Mouse (Mus musculus) naive thymus-derived CD4-positive, alpha-beta T cell, adult 5 months (primary cell): Measurements from ENCODE around the gene Olfr473. TPM values are rescaled to one million over a fixed set of nuclear protein-coding genes. Genes with fewer than 3 reads are reported as not detected.

Source experiments
- polyA plus RNA-seq: library from polyadenylated mRNA; unstranded; fragments of 100-300 nt; shearing (Covaris generic); gene quantifications from one replicate; pipeline ENCODE4 v1.2.1, GENCODE M21; 2017

Gene Olfr473
- not detected for polyA plus RNA-seq

DNA sequence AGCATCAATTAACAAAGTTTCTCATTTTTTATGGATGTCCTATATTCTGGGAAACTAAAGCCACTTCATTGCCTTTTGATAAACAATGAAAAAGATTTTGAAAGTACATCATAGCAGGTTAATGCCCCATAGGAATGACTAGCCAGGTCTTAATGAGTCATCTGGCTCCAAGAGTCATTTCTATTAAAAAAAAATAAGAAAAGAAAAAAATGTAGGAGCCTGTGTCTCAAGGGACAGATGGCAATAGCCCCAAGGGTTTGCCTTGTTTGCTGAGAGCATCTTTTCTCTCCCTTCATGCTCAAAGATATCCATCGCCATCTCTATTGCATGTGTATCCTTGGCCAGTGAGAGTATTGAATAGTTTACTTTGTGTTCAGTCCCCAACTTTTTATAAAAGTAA, at the start of gene Olfr473:
TSS of gene Olfr473 (plus strand) at position 301 of the 400 bp plus-strand sequence.

DNA sequence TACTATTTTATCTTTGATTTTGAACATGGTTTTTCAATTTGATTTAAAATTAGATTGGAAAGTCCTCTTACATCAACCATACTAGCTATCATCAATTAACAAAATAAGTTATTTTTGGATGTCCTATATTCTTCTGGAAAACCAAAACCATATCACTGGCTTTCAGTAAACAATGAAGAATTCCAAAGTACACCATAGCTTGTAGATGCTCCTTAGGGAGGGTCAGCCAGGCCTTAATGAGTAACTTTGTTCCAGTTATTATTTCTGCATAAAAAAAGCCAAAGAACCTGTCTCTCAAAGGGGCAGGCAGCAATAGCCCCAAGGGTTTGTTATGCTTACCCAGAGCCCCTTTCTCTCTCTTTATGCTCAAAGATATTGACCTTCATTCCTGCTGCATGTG, 32.6 kb upstream of the Olfr473 start, which contains the start of gene Olfr472:
TSS of gene Olfr472 (plus strand) at position 301 of the 400 bp plus-strand sequence.

DNA sequence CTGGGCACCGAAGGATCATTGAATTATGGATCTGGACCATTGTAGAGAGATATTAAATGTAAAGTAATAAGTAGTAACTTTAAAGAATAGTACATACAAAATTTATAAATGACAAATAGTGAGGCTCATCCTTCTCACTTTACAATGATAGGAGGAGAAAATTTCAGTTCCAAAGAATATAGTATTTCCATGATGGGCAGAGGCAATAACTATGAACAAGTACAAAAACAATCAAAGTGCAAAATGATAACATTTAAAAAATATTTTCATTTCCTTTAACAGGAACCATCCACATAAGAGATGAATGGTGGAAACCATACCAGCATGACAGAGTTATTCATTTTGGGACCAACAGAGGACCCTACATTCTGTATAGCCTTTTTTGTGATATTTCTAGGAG, 24.1 kb downstream of the Olfr473 start, which contains the start of gene Olfr474:
TSS of gene Olfr474 (plus strand) at position 301 of the 400 bp plus-strand sequence.

DNA sequence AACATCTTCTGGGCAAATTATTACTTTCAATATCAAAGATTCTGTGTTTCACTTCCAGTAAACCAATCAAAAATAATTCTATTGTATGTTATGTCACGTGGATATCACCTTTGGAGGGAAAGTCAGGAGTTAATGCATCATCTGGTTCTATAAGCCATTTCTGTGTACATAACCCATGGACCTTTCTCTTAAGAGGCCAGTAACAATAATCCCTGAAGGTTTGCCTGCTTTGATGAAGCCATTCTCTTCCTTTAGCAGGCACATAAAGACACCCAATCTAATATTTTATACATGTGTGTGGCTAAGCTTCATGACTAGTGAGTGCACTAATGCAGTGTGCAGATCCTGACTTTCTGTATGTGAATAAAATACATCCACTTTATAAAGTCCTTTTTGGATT, 34.3 kb downstream of the Olfr473 start, which contains the start of gene Olfr476:
TSS of gene Olfr476 (plus strand) at position 301 of the 400 bp plus-strand sequence.

Other genes starting within 250 kb of the Olfr473 start
- not detected for gene Cyb5r2, start 172.4 kb upstream of the Olfr473 start, polyA plus RNA-seq
- not detected for gene Ovch2, start 129.2 kb upstream of the Olfr473 start, polyA plus RNA-seq
- gene Olfr467, start 118.2 kb upstream of the Olfr473 start, polyA plus RNA-seq = not detected
- not detected for gene Olfr469, start 104.9 kb upstream of the Olfr473 start, polyA plus RNA-seq
- gene Olfr470, start 83.0 kb upstream of the Olfr473 start, polyA plus RNA-seq = not detected
- gene Olfr472, start 32.5 kb upstream of the Olfr473 start, polyA plus RNA-seq = 0.11 TPM
- gene Olfr474, start 24.2 kb downstream of the Olfr473 start, polyA plus RNA-seq = not detected
- not detected for gene Olfr476, start 34.4 kb downstream of the Olfr473 start, polyA plus RNA-seq
- gene Olfr477, start 56.2 kb downstream of the Olfr473 start, polyA plus RNA-seq = not detected
- not detected for gene Olfr478, start 103.5 kb downstream of the Olfr473 start, polyA plus RNA-seq
- gene Olfr479, start 120.2 kb downstream of the Olfr473 start, polyA plus RNA-seq = not detected
- not detected for gene Olfr480, start 136.9 kb downstream of the Olfr473 start, polyA plus RNA-seq
- gene Olfr481, start 149.4 kb downstream of the Olfr473 start, polyA plus RNA-seq = not detected
- not detected for gene Olfr482, start 167.1 kb downstream of the Olfr473 start, polyA plus RNA-seq
- not detected for gene Olfr483, start 170.4 kb downstream of the Olfr473 start, polyA plus RNA-seq
- not detected for gene Olfr484, start 197.0 kb downstream of the Olfr473 start, polyA plus RNA-seq
- not detected for gene Olfr485, start 229.4 kb downstream of the Olfr473 start, polyA plus RNA-seq
- not detected for gene Olfr486, start 242.3 kb downstream of the Olfr473 start, polyA plus RNA-seq